Comparison of ENCODE assay signal across 8 mouse cellular contexts in genomic region chr10:95489653-95490052, GRCm38 (mm10). TPM values are rescaled to one million over a fixed set of nuclear protein-coding genes. Genes with fewer than 3 reads are reported as not detected.
DNase-seq lines count a peak whose midpoint lies in the region; ATAC-seq and TF ChIP-seq lines count a peak whose summit lies in the region.

No protein-coding gene starts in this region.

- no peak for ATAC-seq in CD4-positive, CD25-positive, alpha-beta regulatory T cell, adult 4 months
- no peak for ATAC-seq in kidney, embryonic 14.5 days (ENCODE audit: low FRiP score, low TSS enrichment)

- no peaks in the 10 kb centered on the region for H3K27me3 ChIP-seq in kidney, embryonic 14.5 days (ENCODE audit: control insufficient read depth, insufficient read depth, low read length)
- H3K27me3 ChIP-seq in small intestine, adult 2 months (ENCODE audit: control insufficient read depth, insufficient read depth, low read length) = no peaks in the 10 kb centered on the region

- H3K27ac ChIP-seq in kidney, embryonic 14.5 days (ENCODE audit: low read depth, low read length) = no peak overlapping the region
- H3K27ac ChIP-seq in small intestine, adult 2 months (ENCODE audit: insufficient read depth, low read depth, low read length) = no peak overlapping the region

- H3K4me3 ChIP-seq in kidney, embryonic 14.5 days (ENCODE audit: low read length) = no peak overlapping the region
- no peak overlapping the region for H3K4me3 ChIP-seq in small intestine, adult 2 months (ENCODE audit: low read depth, low read length)

- H3K4me1 ChIP-seq in kidney, embryonic 14.5 days (ENCODE audit: control insufficient read depth, insufficient read depth, low read length) = no peaks in the 10 kb centered on the region
- H3K4me1 ChIP-seq in small intestine, adult 2 months (ENCODE audit: control insufficient read depth, insufficient read depth, insufficient read length, low read length) = no peaks in the 10 kb centered on the region

- TF ChIP-seq POLR2A in small intestine, adult 2 months (IDR thresholded peaks at IDR 0.05; ENCODE audit: low read depth, low read length) = no peak

- intact Hi-C loops in gastrocnemius, postnatal 14 days (cut with DNase I; ENCODE audit: low total_unique reads) = no loop called here

- peaks cover 91% of the 10 kb centered on the region for H3K36me3 ChIP-seq in kidney, embryonic 14.5 days (ENCODE audit: control insufficient read depth, insufficient read depth, low read length)
- H3K36me3 ChIP-seq in small intestine, adult 2 months (ENCODE audit: control insufficient read depth, insufficient read depth, low read length) = peaks cover 73% of the 10 kb centered on the region

- DNase-seq in CD4-positive, CD25-positive, alpha-beta regulatory T cell, adult 2 months (ENCODE audit: low read depth, low spot score) = peak; percentile 38
- DNase-seq in kidney, adult 9 months = peak; percentile 54
- DNase-seq in ES-CJ7 (ENCODE audit: low read depth, low spot score) = peak; percentile 40
- peak; percentile 52 for DNase-seq in gastrocnemius, postnatal 14 days
- no peak for DNase-seq in left cerebral cortex, adult 8-10 months (ENCODE audit: low spot score in 2 of 2)

- no peaks in the 10 kb centered on the region for H3K9me3 ChIP-seq in kidney, embryonic 14.5 days (ENCODE audit: control insufficient read depth, low read length)

- H3K9ac ChIP-seq in kidney, embryonic 14.5 days (ENCODE audit: low read depth, low read length) = no peak overlapping the region

- peak; percentile 37; the same call in 1 of the 2 replicates for TF ChIP-seq CTCF in small intestine, adult 2 months (IDR thresholded peaks at IDR 0.05; ENCODE audit: extremely low read depth, insufficient read length, insufficient replicate concordance, low read depth, low read length)

- 80% methylated on average over 2 of the region's 2 CpGs for WGBS in kidney, embryonic 14.5 days
- WGBS in small intestine, adult 2 months = 67% methylated on average over 2 of the region's 2 CpGs

- H3K4me2 ChIP-seq in kidney, embryonic 14.5 days (replicated peaks; ENCODE audit: low read depth, low read length) = no peak overlapping the region

RNA-seq across cellular contexts. Expression of gene Mrpl42, which starts 12.1 kb away (rescaled TPM):
- 100 to 1,000 TPM; 167 TPM for polyA plus RNA-seq in CD4-positive, CD25-positive, alpha-beta regulatory T cell, adult 4 months (2017; shearing (Covaris generic))
- 334 and 466 TPM in 2 replicates for polyA plus RNA-seq in kidney, embryonic 14.5 days (2014; fragmentation: Nextera tagmentation; extraction: Ambion mirVana)
- 100 to 1,000 TPM; 224 to 246 TPM for total RNA-seq in gastrocnemius, postnatal 14 days (2021)
- polyA plus RNA-seq in small intestine, adult 2 months (2012; rRNA removed) = 24.3 and 38.2 TPM in 2 replicates
- 10 to 100 TPM; 60.9 to 73.8 (median 65.8) TPM for total RNA-seq in left cerebral cortex, adult 8-10 months (2022)

RNA-seq across cellular contexts. Expression of gene Ube2n, which starts 25.3 kb away (rescaled TPM):
- polyA plus RNA-seq in CD4-positive, CD25-positive, alpha-beta regulatory T cell, adult 4 months (2017; shearing (Covaris generic)) = 100 to 1,000 TPM; 307 to 309 TPM
- polyA plus RNA-seq in kidney, embryonic 14.5 days (2014; fragmentation: Nextera tagmentation; extraction: Ambion mirVana) = 403 and 409 TPM in 2 replicates
- total RNA-seq in gastrocnemius, postnatal 14 days (2021) = 100 to 1,000 TPM in 1 of 2 experiments, 10 to 100 TPM in 1; 91.7 to 110 TPM
- 6.7 and 17.5 TPM in 2 replicates for polyA plus RNA-seq in small intestine, adult 2 months (2012; rRNA removed)
- total RNA-seq in left cerebral cortex, adult 8-10 months (2022) = 100 to 1,000 TPM; 181 to 234 (median 208) TPM

Comparison
In these comparisons a context has a peak if more than half of its experiments do, and no peak if none do; other contexts are left out.
1. DNase-seq: peak in CD4-positive, CD25-positive, alpha-beta regulatory T cell, adult 2 months (single experiment), kidney, adult 9 months (single experiment), ES-CJ7 (single experiment) and gastrocnemius, postnatal 14 days (single experiment); none in left cerebral cortex, adult 8-10 months (0 of 2).
2. RNA of gene Ube2n, which starts 25.3 kb away (polyA plus RNA-seq): 403 to 409 TPM in kidney, embryonic 14.5 days and 307 to 309 TPM in CD4-positive, CD25-positive, alpha-beta regulatory T cell, adult 4 months; 6.7 to 17.5 TPM in small intestine, adult 2 months; every median in the first group is over 10 times any median in the second.